Mouse (Mus musculus) E14TG2a.4 (cell line): ENCODE results near the gene Map1lc3b.

Experiments used
- CTCF ChIP-seq: conservative IDR thresholded peaks from 2 replicates; pipeline ENCODE4 v1.5.1; 2014; ENCODE audit warnings: low read length
- NANOG ChIP-seq: IDR thresholded peaks from 2 replicates; pipeline ENCODE4 v1.6.1; 2014; ENCODE audit warnings: borderline replicate concordance, low read length, mixed read lengths

GRCm38 (mm10) chr8:121570801-121571200 is 19.4 kb upstream of the Map1lc3b start:
- no peak for TF ChIP-seq CTCF
- TF ChIP-seq NANOG = no peak
